Comparison of ENCODE assay signal across 1 mouse cellular context in the genomic region with DNA sequence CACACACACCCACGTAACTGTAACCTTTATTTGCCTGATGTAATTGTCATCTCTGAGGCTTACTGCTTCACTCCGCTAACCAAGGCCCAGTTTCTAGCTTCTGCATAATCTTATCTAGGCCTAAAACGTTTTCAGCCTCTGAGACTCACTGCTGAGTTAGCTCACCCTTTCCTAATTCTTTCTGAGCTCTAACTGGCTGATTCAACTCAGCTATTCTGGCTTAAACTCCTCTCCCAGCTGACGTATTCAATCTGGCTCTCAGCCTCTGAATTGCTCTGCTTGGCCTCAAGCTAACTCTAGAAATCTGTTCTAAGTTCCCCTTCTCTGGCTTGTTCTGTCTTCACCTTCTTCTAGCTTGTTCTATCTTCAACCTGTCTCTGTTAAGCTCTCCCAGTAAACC.
A peak's percentile ranks its signal among the peaks of the same experiment; 100 is the strongest.
TF ChIP-seq lines count a peak whose summit lies in the region.

No protein-coding gene starts in this region.

TF ChIP-seq in MEL, 35 proteins besides CTCF, POLR2A, EP300 and RAD21 (continued from another document):
- TF ChIP-seq CHD1 (IDR thresholded peaks at IDR 0.05; ENCODE audit: low read depth, low read length): no peak
- TF ChIP-seq GATA1 (IDR thresholded peaks at IDR 0.05; ENCODE audit: low read depth, low read length): 0 out of 2 replicates have a peak, but pooled peaks have one; percentile 15
- no peak for TF ChIP-seq POLR2AphosphoS2 (IDR thresholded peaks at IDR 0.05; ENCODE audit: low read length)
- TF ChIP-seq TAL1 (IDR thresholded peaks at IDR 0.05; ENCODE audit: low read length): no peak
